Mouse (Mus musculus) hindbrain, embryonic 11.5 days (tissue): ENCODE measurements around the gene Wasl. TPM values are rescaled to one million over a fixed set of nuclear protein-coding genes. Genes with fewer than 3 reads are reported as not detected.

Source experiments
- ATAC-seq: fragments of 200-750 bp; cut with Nextera tagmentation; 2 replicates; pipeline ENCODE4 v1.8.0; 2017; ENCODE audit warnings: mild to moderate bottlenecking, moderate TSS enrichment, moderate library complexity; ENCODE audit not compliant: low FRiP score
- DNase-seq: peaks from one replicate; pipeline ENCODE4 v3.0.0-alpha.2; 2015; ENCODE audit warnings: low spot score
- H3K27ac ChIP-seq: fragments of 300-500 bp; sonication (generic); 2 replicates; pipeline ENCODE4 v1.5.1; 2014; ENCODE audit warnings: mild to moderate bottlenecking, low read depth, low read length
- H3K27me3 ChIP-seq: fragments of 300-500 bp; sonication (generic); 2 replicates; pipeline ENCODE4 v1.6.1; 2014; ENCODE audit warnings: mild to moderate bottlenecking, low read length, moderate library complexity, mixed read lengths; ENCODE audit not compliant: control insufficient read depth, insufficient read depth
- H3K36me3 ChIP-seq: fragments of 300-500 bp; sonication (generic); 2 replicates; pipeline ENCODE4 v1.6.1; 2014; ENCODE audit warnings: mild to moderate bottlenecking, low read length, moderate library complexity, mixed read lengths; ENCODE audit not compliant: control insufficient read depth, insufficient read depth
- H3K4me1 ChIP-seq: fragments of 300-500 bp; sonication (generic); replicated peaks from 2 replicates; pipeline ENCODE4 v1.6.1; 2014; ENCODE audit warnings: low read length, mixed read lengths; ENCODE audit not compliant: control insufficient read depth, insufficient read depth
- H3K4me2 ChIP-seq: fragments of 300-500 bp; sonication (generic); replicated peaks from 2 replicates; pipeline ENCODE4 v1.6.1; 2014; ENCODE audit warnings: mild to moderate bottlenecking, low read depth, low read length
- H3K4me3 ChIP-seq: fragments of 300-500 bp; sonication (generic); 2 replicates; pipeline ENCODE4 v1.5.1; 2014; ENCODE audit warnings: low read depth, low read length
- H3K9ac ChIP-seq: fragments of 300-500 bp; sonication (generic); 2 replicates; pipeline ENCODE4 v1.6.1; 2014; ENCODE audit warnings: low read depth, low read length
- H3K9me3 ChIP-seq: fragments of 300-500 bp; sonication (generic); 2 replicates; pipeline ENCODE4 v1.6.1; 2016; ENCODE audit warnings: low read length; ENCODE audit not compliant: control insufficient read depth
- WGBS: fragments of 180-500 bp; shearing (Covaris S2); extraction: QIAGEN DNeasy Blood & Tissue Kit; methylation state at CpG from one replicate; pipeline ENCODE4 v1.1.7; 2014; 5-methylcytosine and 5-hydroxymethylcytosine counted together
- polyA plus RNA-seq: library from polyadenylated mRNA; unstranded; fragments of >200 nt; fragmentation: Nextera tagmentation; extraction: Ambion mirVana; gene quantifications from 2 replicates; pipeline ENCODE4 v1.2.1, GENCODE M21; 2014

Gene Wasl
- polyA plus RNA-seq, 1 experiment from 2014 or later, result 62.1 TPM

GRCm38 (mm10) chr6:24650719-24651118, 14.1 kb downstream of the Wasl start:
- Histone ChIP-seq H3K27ac (no peak overlapping the region), H3K4me3 (no peak overlapping the region), H3K27me3 (no peaks in the 10 kb centered on the region), H3K4me2 (no peak overlapping the region), H3K36me3 (no peaks in the 10 kb centered on the region), H3K9me3 (no peaks in the 10 kb centered on the region), H3K9ac (no peak overlapping the region), H3K4me1 (no peaks in the 10 kb centered on the region)
- ATAC-seq, result no peak
- DNase-seq, result no peak
- 96% methylated on average over 3 of the region's 3 CpGs for WGBS

- DNase-seq, result no peak
- Histone ChIP-seq H3K4me2 (no peak overlapping the region), H3K36me3 (no peaks in the 10 kb centered on the region), H3K9ac (no peak overlapping the region), H3K4me3 (no peak overlapping the region), H3K27me3 (no peaks in the 10 kb centered on the region), H3K4me1 (no peaks in the 10 kb centered on the region), H3K9me3 (no peaks in the 10 kb centered on the region), H3K27ac (no peak overlapping the region)
- WGBS, result 96% methylated on average over 4 of the region's 4 CpGs
- no peak for ATAC-seq
These were observed 16.4 kb downstream of the Wasl start for GRCm38 (mm10) chr6:24648403-24648802.

- no peak overlapping the region for H3K4me3 ChIP-seq
- no peak overlapping the region for H3K27ac ChIP-seq
- H3K4me1 ChIP-seq, result no peaks in the 10 kb centered on the region
- no peaks in the 10 kb centered on the region for H3K36me3 ChIP-seq
- ATAC-seq (no peak), DNase-seq (no peak)
- H3K9me3 ChIP-seq, result no peaks in the 10 kb centered on the region
- H3K4me2 ChIP-seq, result no peak overlapping the region
- H3K27me3 ChIP-seq, result no peaks in the 10 kb centered on the region
- WGBS, result 88% methylated on average over 4 of the region's 4 CpGs
- no peak overlapping the region for H3K9ac ChIP-seq
These were observed 17.6 kb downstream of the Wasl start for GRCm38 (mm10) chr6:24647103-24647691.

- WGBS, result 99% methylated on average over 6 of the region's 6 CpGs
- H3K27me3 ChIP-seq, result no peaks in the 10 kb centered on the region
- DNase-seq (no peak), ATAC-seq (no peak)
- no peak overlapping the region for H3K27ac ChIP-seq
- H3K9me3 ChIP-seq, result no peaks in the 10 kb centered on the region
- no peaks in the 10 kb centered on the region for H3K36me3 ChIP-seq
- no peak overlapping the region for H3K4me2 ChIP-seq
- H3K4me1 ChIP-seq, result no peaks in the 10 kb centered on the region
- no peak overlapping the region for H3K9ac ChIP-seq
- no peak overlapping the region for H3K4me3 ChIP-seq
These were observed 19.3 kb downstream of the Wasl start for GRCm38 (mm10) chr6:24645346-24646053.

GRCm38 (mm10) chr6:24642960-24643359, 21.8 kb downstream of the Wasl start:
- Histone ChIP-seq H3K4me2 (no peak overlapping the region), H3K27me3 (no peaks in the 10 kb centered on the region), H3K4me1 (no peaks in the 10 kb centered on the region), H3K27ac (no peak overlapping the region), H3K9me3 (no peaks in the 10 kb centered on the region), H3K36me3 (no peaks in the 10 kb centered on the region), H3K9ac (no peak overlapping the region), H3K4me3 (no peak overlapping the region)
- ATAC-seq (no peak), DNase-seq (no peak)
- 97% methylated on average over 3 of the region's 3 CpGs for WGBS

GRCm38 (mm10) chr6:24642161-24642560, 22.6 kb downstream of the Wasl start:
- H3K4me2 ChIP-seq, result no peak overlapping the region
- no peaks in the 10 kb centered on the region for H3K36me3 ChIP-seq
- 89% methylated on average over 2 of the region's 2 CpGs for WGBS
- no peak for DNase-seq
- H3K27ac ChIP-seq, result no peak overlapping the region
- no peaks in the 10 kb centered on the region for H3K27me3 ChIP-seq
- no peak for ATAC-seq
- H3K9ac ChIP-seq, result no peak overlapping the region
- H3K4me1 ChIP-seq, result no peaks in the 10 kb centered on the region
- H3K9me3 ChIP-seq, result no peaks in the 10 kb centered on the region
- H3K4me3 ChIP-seq, result no peak overlapping the region

GRCm38 (mm10) chr6:24641286-24641685, 23.5 kb downstream of the Wasl start:
- 92% methylated on average over 4 of the region's 4 CpGs for WGBS
- Histone ChIP-seq H3K9me3 (no peaks in the 10 kb centered on the region), H3K27ac (no peak overlapping the region), H3K36me3 (no peaks in the 10 kb centered on the region), H3K4me2 (no peak overlapping the region), H3K4me3 (no peak overlapping the region), H3K9ac (no peak overlapping the region), H3K4me1 (no peaks in the 10 kb centered on the region), H3K27me3 (no peaks in the 10 kb centered on the region)
- ATAC-seq (no peak), DNase-seq (no peak)

GRCm38 (mm10) chr6:24635814-24636213, 29.0 kb downstream of the Wasl start:
- no peaks in the 10 kb centered on the region for H3K4me1 ChIP-seq
- no peaks in the 10 kb centered on the region for H3K36me3 ChIP-seq
- no peak overlapping the region for H3K4me2 ChIP-seq
- H3K9me3 ChIP-seq, result no peaks in the 10 kb centered on the region
- no peak overlapping the region for H3K9ac ChIP-seq
- WGBS, result 94% methylated on average over 2 of the region's 2 CpGs
- H3K27ac ChIP-seq, result no peak overlapping the region
- ATAC-seq, result no peak
- DNase-seq, result no peak
- H3K4me3 ChIP-seq, result no peak overlapping the region
- H3K27me3 ChIP-seq, result no peaks in the 10 kb centered on the region

- WGBS, result 86% methylated on average over 3 of the region's 3 CpGs
- H3K4me3 ChIP-seq, result no peak overlapping the region
- no peak overlapping the region for H3K4me2 ChIP-seq
- H3K27me3 ChIP-seq, result no peaks in the 10 kb centered on the region
- no peak overlapping the region for H3K9ac ChIP-seq
- H3K4me1 ChIP-seq, result no peaks in the 10 kb centered on the region
- H3K9me3 ChIP-seq, result no peaks in the 10 kb centered on the region
- DNase-seq (no peak), ATAC-seq (no peak)
- no peak overlapping the region for H3K27ac ChIP-seq
- H3K36me3 ChIP-seq, result no peaks in the 10 kb centered on the region
These were observed 30.7 kb downstream of the Wasl start for GRCm38 (mm10) chr6:24634065-24634464.
